Mouse (Mus musculus) left cerebral cortex, adult 2 months (tissue): Measurements from ENCODE around the gene 6030468B19Rik. TPM values are rescaled to one million over a fixed set of nuclear protein-coding genes. Genes with fewer than 3 reads are reported as not detected.

Source experiments
- DNase-seq, 2 experiments: peaks; one replicate each; pipeline ENCODE4 v3.0.0; 2021 to 2022; ENCODE audit warnings: low spot score in 2 of 2, mixed read lengths in 1 of 2; ENCODE audit errors: extremely low spot score in 1 of 2
- H3K27ac ChIP-seq: fragments of 200-600 bp; 2 replicates; pipeline ENCODE4 v1.8.1; 2022
- H3K4me3 ChIP-seq: fragments of 200-600 bp; 2 replicates; pipeline ENCODE4 v1.8.1; 2022
- CTCF ChIP-seq: fragments of 200-600 bp; IDR thresholded peaks from 2 replicates; pipeline ENCODE4 v1.8.1; 2022; ENCODE audit warnings: antibody characterized with exemption, mild to moderate bottlenecking, moderate library complexity
- intact Hi-C: fragments of 180-260 bp; cut with DNase I; formaldehyde crosslinking; loops from one replicate; pipeline ENCODE4 v1.15.1; 2025
- total RNA-seq, 2 experiments: library from RNA; stranded (reverse); gene quantifications; 2 replicates each; pipeline ENCODE4 v1.2.3; 2021

6030468B19Rik gene
- total RNA-seq, 2 experiments from 2014 or later = not detected

DNA sequence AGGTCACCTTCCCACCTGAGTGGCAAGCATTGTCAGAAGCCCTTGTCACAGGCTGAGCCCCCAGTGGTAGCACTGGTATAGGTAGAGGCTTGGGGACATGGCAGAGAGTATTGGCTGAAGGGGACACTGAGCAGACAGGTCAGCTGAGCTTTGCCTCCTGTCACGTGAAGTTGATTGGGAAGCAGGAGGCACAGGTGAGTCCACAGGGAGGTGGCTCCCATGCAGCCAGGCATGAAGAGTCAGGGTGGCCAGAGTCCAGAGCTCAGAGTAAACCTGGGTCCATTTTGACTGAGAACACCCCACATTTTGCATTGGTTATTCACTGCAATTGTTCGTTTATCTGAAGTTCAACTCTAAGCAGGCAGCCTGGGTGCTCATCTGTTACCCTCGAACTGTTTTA lies 55.4 kb downstream of the 6030468B19Rik start:
- Histone ChIP-seq H3K27ac (no peak overlapping the region), H3K4me3 (no peak overlapping the region)
- no peak for TF ChIP-seq CTCF
- no peak for DNase-seq
- intact Hi-C loops = no loop called here

DNA sequence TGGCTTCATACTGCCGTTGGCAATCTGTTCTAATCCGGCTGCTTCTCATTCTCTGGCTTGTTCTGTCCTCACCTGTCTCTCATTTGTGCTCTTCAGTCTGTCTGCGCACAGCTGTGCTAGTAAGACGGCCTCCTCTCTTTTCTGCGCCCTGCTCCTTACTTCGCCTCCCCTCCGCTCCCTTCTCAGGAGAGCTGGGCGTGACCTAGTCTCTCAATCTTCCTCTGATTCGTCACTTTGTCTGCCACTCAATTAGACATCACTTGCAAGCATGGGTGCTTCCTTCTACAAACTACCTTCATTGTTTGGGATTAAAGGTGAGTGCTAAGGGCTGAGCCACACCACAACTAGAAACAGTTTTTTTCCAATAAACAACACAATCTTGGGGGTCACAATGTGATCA lies 56.8 kb downstream of the 6030468B19Rik start:
- DNase-seq = no peak
- TF ChIP-seq CTCF = no peak
- intact Hi-C loops = no loop called here

DNA sequence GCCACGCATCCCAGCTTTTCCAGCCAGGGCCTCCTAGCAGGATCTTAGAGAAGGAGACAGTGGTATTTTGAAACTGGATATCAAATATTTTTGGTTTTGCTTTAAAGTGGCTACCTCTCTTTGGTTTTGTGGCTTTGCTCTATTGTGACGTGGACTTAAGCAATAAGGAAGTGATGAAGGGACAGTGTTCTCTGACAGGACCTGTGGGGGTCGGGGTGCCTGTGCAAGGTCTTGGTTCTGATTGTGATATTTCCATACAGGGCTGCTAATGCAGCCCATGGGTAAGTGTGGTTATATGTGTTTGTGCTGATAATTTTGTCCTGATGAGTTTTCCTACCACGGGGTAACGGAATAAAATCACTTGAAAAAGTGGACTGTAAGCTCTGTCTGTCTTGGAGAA lies 57.9 kb downstream of the 6030468B19Rik start:
- DNase-seq = no peak
- TF ChIP-seq CTCF = no peak
- H3K4me3 ChIP-seq = no peak overlapping the region
- intact Hi-C loops = no loop called here
- H3K27ac ChIP-seq = no peak overlapping the region

More for the DNA sequence above, 56.8 kb downstream of the 6030468B19Rik start:
- Histone ChIP-seq H3K27ac (no peak overlapping the region), H3K4me3 (no peak overlapping the region)

DNA sequence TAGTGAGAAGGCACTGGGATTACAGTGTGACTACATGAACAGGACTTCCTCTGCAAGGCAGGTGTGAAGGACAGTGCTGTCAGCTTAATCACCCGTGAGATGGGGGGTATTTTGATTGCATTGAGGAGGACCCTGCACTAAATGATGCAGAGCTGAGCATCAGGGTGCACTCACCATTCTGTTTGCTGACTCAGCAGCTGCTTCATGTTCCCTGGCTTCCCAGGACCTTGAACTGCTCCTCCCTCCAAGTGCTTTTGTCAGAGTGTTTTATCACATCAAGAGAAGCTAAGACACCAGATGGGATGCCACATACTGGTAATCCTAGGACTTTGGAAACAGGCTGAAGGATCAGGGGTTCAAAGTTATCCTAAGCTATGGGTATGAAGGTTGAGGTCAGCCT lies 58.5 kb downstream of the 6030468B19Rik start:
- Histone ChIP-seq H3K27ac (no peak overlapping the region), H3K4me3 (no peak overlapping the region)
- TF ChIP-seq CTCF = no peak
- intact Hi-C loops = no loop called here
- no peak for DNase-seq

Other genes with a start within 250 kb of the 6030468B19Rik start
- gene Tnrc6c, start 143.4 kb upstream of the 6030468B19Rik start, total RNA-seq = 10 to 100 TPM; 58.5 to 62.9 TPM
- gene Tmc8, start 15.6 kb upstream of the 6030468B19Rik start, total RNA-seq = 1 to 10 TPM in 1 of 2 experiments, under 1 TPM in 1; 0.88 to 1.3 TPM
- gene Tmc6, start 15.5 kb upstream of the 6030468B19Rik start, total RNA-seq = 1 to 10 TPM; 7.8 to 9.3 TPM
- gene Gm20708, start 12.0 kb downstream of the 6030468B19Rik start, total RNA-seq = 1 to 10 TPM; 2.3 to 4.6 TPM
- 10 to 100 TPM in 1 of 2 experiments, 1 to 10 TPM in 1; 8.7 to 11.1 TPM for gene Syngr2, start 12.0 kb downstream of the 6030468B19Rik start, total RNA-seq
- gene Afmid, start 28.3 kb downstream of the 6030468B19Rik start, total RNA-seq = 1 to 10 TPM; 5.2 to 8.5 TPM
- 1 to 10 TPM in 1 of 2 experiments, under 1 TPM in 1; 0.81 to 1.0 TPM for gene Tk1, start 28.4 kb downstream of the 6030468B19Rik start, total RNA-seq
- 1 to 10 TPM in 1 of 2 experiments, under 1 TPM in 1; 0.95 to 1.3 TPM for gene Birc5, start 51.6 kb downstream of the 6030468B19Rik start, total RNA-seq
- gene Tmem235, start 63.1 kb downstream of the 6030468B19Rik start, total RNA-seq = under 1 TPM in 1 of 2 experiments, not detected in 1; 0.19 TPM
- 1 to 10 TPM; 4.7 to 5.4 TPM for gene Tha1, start 75.8 kb downstream of the 6030468B19Rik start, total RNA-seq
- gene Socs3, start 172.4 kb downstream of the 6030468B19Rik start, total RNA-seq = 1 to 10 TPM; 4.4 to 6.1 TPM
- 10 to 100 TPM; 83.3 to 85.5 TPM for gene Pgs1, start 188.6 kb downstream of the 6030468B19Rik start, total RNA-seq